Mouse (Mus musculus): ENCODE measurements around the gene Lrrc10b. TPM values are rescaled to one million over a fixed set of nuclear protein-coding genes. Genes with fewer than 3 reads are reported as not detected.

The Lrrc10b gene
- polyA plus RNA-seq, 1 experiment from 2014 or later: 1.5 TPM

GRCm38 (mm10) chr19:10436726-10437125 lies 20.5 kb downstream of the Lrrc10b start:
- no peak overlapping the region for H3K9ac ChIP-seq
- no peak overlapping the region for H3K4me3 ChIP-seq
- no peaks in the 10 kb centered on the region for H3K27me3 ChIP-seq
- H3K4me2 ChIP-seq: no peak overlapping the region
- 41% methylated on average over 1 of the region's 1 CpGs for whole genome bisulfite sequencing
- no peak overlapping the region for H3K27ac ChIP-seq (replicated peaks)
- ATAC-seq (ENCODE audit: low FRiP score, low read depth): no peak
- no peaks in the 10 kb centered on the region for H3K4me1 ChIP-seq (replicated peaks)
- H3K9me3 ChIP-seq: no peaks in the 10 kb centered on the region
- peaks cover 17% of the 10 kb centered on the region for H3K36me3 ChIP-seq

GRCm38 (mm10) chr19:10435908-10436307 lies 21.4 kb downstream of the Lrrc10b start:
- Histone ChIP-seq H3K4me3 (no peak overlapping the region), H3K9me3 (no peaks in the 10 kb centered on the region), H3K4me2 (no peak overlapping the region), H3K27me3 (no peaks in the 10 kb centered on the region), H3K27ac (replicated peaks) (no peak overlapping the region), H3K4me1 (replicated peaks) (no peaks in the 10 kb centered on the region), H3K36me3 (peaks cover 17% of the 10 kb centered on the region), H3K9ac (no peak overlapping the region)
- ATAC-seq (ENCODE audit: low FRiP score, low read depth): no peak
- WGBS: 38% methylated on average over 3 of the region's 3 CpGs

- no peak overlapping the region for H3K4me2 ChIP-seq
- no peaks in the 10 kb centered on the region for H3K27me3 ChIP-seq
- H3K36me3 ChIP-seq: peaks cover 7% of the 10 kb centered on the region
- ATAC-seq (ENCODE audit: low FRiP score, low read depth): no peak
- H3K4me3 ChIP-seq: no peak overlapping the region
- WGBS: 76% methylated on average over 6 of the region's 6 CpGs
- no peak overlapping the region for H3K27ac ChIP-seq (replicated peaks)
- no peaks in the 10 kb centered on the region for H3K9me3 ChIP-seq
- no peaks in the 10 kb centered on the region for H3K4me1 ChIP-seq (replicated peaks)
- no peak overlapping the region for H3K9ac ChIP-seq
Observed at GRCm38 (mm10) chr19:10434927-10435326, 22.3 kb downstream of the Lrrc10b start.

DNA sequence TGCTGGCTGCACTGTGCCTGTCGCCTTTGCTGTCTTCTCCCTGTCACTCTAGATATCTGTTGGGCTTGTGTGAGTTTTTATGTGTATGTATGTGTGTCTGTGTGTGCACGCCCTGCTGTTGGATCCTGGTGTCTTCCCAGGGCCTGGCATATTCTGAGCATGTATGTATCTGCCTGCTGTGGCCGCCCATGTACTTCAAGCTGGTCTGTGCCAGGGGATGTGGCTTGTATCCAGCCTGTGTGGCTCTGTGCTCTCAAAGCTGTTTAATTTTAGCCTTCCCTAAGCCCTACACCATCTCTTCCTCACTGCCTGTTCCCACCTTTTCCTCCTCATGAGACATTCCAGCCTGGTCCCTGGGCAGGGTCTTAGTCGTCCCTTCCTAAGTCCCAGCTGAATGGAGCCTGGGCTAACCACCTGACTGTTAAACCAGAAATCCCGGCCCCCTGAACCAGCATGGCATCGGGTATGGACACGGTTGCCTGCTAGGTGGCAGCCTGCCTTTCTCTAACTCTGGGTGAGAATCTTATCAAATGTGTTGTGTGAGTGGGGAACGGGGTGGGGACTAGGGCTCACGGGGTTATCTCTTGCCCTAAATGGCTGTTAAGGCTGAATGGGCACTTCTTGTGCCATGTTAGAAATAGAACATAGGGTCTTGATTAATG lies 23.3 kb downstream of the Lrrc10b start:
- H3K4me3 ChIP-seq: no peak overlapping the region
- no peak for ATAC-seq (ENCODE audit: low FRiP score, low read depth)
- no peak overlapping the region for H3K9ac ChIP-seq
- no peak overlapping the region for H3K27ac ChIP-seq (replicated peaks)
- no peaks in the 10 kb centered on the region for H3K27me3 ChIP-seq
- no peaks in the 10 kb centered on the region for H3K4me1 ChIP-seq (replicated peaks)
- no peaks in the 10 kb centered on the region for H3K9me3 ChIP-seq
- H3K4me2 ChIP-seq: no peak overlapping the region
- no peaks in the 10 kb centered on the region for H3K36me3 ChIP-seq
- WGBS: 64% methylated on average over 9 of the region's 9 CpGs

GRCm38 (mm10) chr19:10433225-10433624 lies 24.0 kb downstream of the Lrrc10b start:
- no peak overlapping the region for H3K4me2 ChIP-seq
- H3K27ac ChIP-seq (replicated peaks): no peak overlapping the region
- no peak overlapping the region for H3K4me3 ChIP-seq
- no peaks in the 10 kb centered on the region for H3K27me3 ChIP-seq
- WGBS: 80% methylated on average over 7 of the region's 7 CpGs
- no peaks in the 10 kb centered on the region for H3K36me3 ChIP-seq
- ATAC-seq (ENCODE audit: low FRiP score, low read depth): no peak
- H3K9me3 ChIP-seq: no peaks in the 10 kb centered on the region
- no peak overlapping the region for H3K9ac ChIP-seq
- H3K4me1 ChIP-seq (replicated peaks): no peaks in the 10 kb centered on the region

- no peak overlapping the region for H3K9ac ChIP-seq
- H3K9me3 ChIP-seq: no peaks in the 10 kb centered on the region
- no peaks in the 10 kb centered on the region for H3K36me3 ChIP-seq
- no peak overlapping the region for H3K4me3 ChIP-seq
- H3K27me3 ChIP-seq: no peaks in the 10 kb centered on the region
- ATAC-seq (ENCODE audit: low FRiP score, low read depth): no peak
- H3K27ac ChIP-seq (replicated peaks): no peak overlapping the region
- WGBS: 56% methylated on average over 4 of the region's 4 CpGs
- H3K4me1 ChIP-seq (replicated peaks): no peaks in the 10 kb centered on the region
- no peak overlapping the region for H3K4me2 ChIP-seq
Observed at GRCm38 (mm10) chr19:10431841-10432240, 25.4 kb downstream of the Lrrc10b start.

DNA sequence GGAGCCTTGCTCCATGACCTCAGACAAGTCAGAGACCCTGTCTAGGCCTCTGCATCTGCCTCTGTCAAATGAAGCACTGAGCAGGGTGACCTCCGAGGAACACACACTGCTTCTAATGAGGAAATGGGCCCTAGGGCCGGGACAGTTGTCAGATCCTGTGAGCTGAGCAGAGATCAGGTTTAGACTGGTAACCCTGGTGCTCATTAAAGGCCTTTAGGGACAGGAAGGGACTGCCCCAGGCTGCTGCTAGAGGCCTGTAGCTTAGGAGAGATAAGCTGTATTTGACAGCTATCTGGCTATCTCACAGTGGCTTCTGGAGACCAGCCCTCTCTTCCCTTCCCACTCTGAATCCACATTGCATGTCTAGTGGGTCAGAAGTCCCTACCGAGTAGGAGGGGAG lies 25.9 kb downstream of the Lrrc10b start:
- Histone ChIP-seq H3K4me3 (no peak overlapping the region), H3K36me3 (no peaks in the 10 kb centered on the region), H3K4me2 (no peak overlapping the region), H3K27ac (replicated peaks) (no peak overlapping the region), H3K27me3 (no peaks in the 10 kb centered on the region), H3K9ac (no peak overlapping the region), H3K4me1 (replicated peaks) (peaks cover under 1% of the 10 kb centered on the region; the same call in 1 of the 2 replicates), H3K9me3 (no peaks in the 10 kb centered on the region)
- WGBS: 61% methylated on average over 3 of the region's 3 CpGs
- no peak for ATAC-seq (ENCODE audit: low FRiP score, low read depth)

GRCm38 (mm10) chr19:10429371-10429770 lies 27.9 kb downstream of the Lrrc10b start:
- Histone ChIP-seq H3K27me3 (no peaks in the 10 kb centered on the region), H3K36me3 (no peaks in the 10 kb centered on the region), H3K27ac (replicated peaks) (no peak overlapping the region), H3K4me3 (no peak overlapping the region), H3K9me3 (no peaks in the 10 kb centered on the region), H3K9ac (no peak overlapping the region), H3K4me1 (replicated peaks) (peaks cover 4% of the 10 kb centered on the region; the same call in 1 of the 2 replicates), H3K4me2 (no peak overlapping the region)
- 85% methylated on average over 8 of the region's 8 CpGs for WGBS
- ATAC-seq (ENCODE audit: low FRiP score, low read depth): no peak

GRCm38 (mm10) chr19:10427431-10427830 lies 29.8 kb downstream of the Lrrc10b start:
- no peak overlapping the region for H3K9ac ChIP-seq
- H3K4me3 ChIP-seq: no peak overlapping the region
- ATAC-seq (ENCODE audit: low FRiP score, low read depth): no peak
- H3K36me3 ChIP-seq: no peaks in the 10 kb centered on the region
- peaks cover 7% of the 10 kb centered on the region for H3K4me1 ChIP-seq (replicated peaks)
- H3K27me3 ChIP-seq: no peaks in the 10 kb centered on the region
- no peaks in the 10 kb centered on the region for H3K9me3 ChIP-seq
- H3K27ac ChIP-seq (replicated peaks): no peak overlapping the region
- H3K4me2 ChIP-seq: no peak overlapping the region
- 81% methylated on average over 9 of the region's 9 CpGs for WGBS

DNA sequence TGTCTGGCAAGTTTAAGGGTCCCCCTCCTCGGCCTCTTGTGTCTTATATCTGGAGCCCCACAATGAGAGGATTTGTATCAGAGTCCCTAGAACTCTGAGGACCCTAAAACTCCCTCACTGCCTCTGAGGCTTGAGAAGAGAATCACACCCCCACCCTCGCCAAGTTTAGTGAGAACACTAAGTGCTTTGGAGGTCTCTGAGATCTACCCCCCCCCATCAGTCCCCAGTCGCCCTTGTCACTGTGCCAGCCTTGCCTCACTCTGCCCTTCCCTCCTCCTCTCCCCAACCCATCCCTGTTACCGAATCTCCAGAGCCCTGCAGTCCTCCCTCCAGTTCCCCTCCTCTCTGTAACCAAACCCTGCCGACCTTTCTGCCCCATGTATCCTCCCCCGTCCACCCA lies 30.5 kb downstream of the Lrrc10b start:
- 52% methylated on average over 6 of the region's 6 CpGs for WGBS
- no peak overlapping the region for H3K4me2 ChIP-seq
- H3K27ac ChIP-seq (replicated peaks): no peak overlapping the region
- no peak overlapping the region for H3K4me3 ChIP-seq
- H3K4me1 ChIP-seq (replicated peaks): peaks cover 14% of the 10 kb centered on the region
- no peaks in the 10 kb centered on the region for H3K9me3 ChIP-seq
- ATAC-seq (ENCODE audit: low FRiP score, low read depth): no peak
- H3K9ac ChIP-seq: no peak overlapping the region
- H3K36me3 ChIP-seq: no peaks in the 10 kb centered on the region
- no peaks in the 10 kb centered on the region for H3K27me3 ChIP-seq

DNA sequence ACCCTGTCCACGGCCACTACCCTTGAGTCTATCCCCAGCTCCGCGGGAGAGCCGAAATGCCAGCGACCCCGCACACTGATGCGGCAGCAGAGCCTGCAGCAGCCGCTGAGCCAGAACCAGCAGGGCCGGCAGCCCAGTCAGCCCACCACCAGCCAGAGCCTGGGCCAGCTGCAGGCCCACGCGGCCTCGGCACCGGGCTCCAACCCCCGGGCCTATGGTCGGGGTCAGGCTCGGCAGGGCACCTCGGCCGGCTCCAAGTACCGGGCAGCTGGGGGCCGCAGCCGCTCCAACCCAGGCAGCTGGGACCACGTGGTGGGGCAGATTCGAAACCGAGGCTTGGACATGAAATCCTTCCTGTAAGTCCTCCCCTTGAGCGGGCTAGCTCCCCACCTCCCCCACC lies 31.0 kb downstream of the Lrrc10b start:
- peaks cover 17% of the 10 kb centered on the region for H3K4me1 ChIP-seq (replicated peaks)

DNA sequence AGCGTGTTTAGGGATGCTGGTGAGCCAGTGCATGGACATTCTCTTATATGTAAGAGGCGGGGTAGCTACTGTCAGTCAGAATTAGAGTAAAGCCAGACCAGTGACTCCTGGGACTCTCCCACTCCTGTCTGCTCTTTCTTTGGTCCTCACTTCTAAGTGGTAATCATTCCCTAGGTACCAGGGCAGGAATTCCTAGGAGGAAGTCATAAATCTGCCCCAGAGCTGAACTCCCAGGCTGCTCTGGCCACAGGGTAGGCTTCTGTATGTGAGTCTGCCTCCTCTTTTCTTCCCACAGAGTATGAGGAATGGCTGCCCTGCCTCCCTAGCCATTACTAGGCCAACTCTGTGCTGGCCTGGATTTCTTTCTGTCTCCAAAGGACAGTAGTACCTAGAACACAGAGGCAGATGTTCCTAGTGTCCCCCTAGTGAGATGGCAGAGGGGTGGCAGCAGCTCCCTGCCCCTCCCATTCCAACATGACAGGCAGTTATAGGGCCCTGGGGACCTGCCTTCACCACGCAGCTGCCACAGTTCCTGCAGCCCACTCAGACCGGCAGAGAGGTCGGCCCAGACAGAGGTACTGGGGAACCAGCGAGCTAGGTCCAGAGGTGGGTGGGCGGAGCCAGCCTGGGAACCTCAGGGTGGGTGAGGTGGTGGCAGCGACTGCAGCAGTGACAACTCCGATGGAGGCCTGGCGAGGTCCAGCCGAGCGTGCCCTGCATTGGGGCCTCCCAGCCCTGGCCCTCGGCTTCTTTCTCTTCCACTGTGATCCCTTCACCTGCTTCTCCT lies 31.6 kb downstream of the Lrrc10b start:
- H3K36me3 ChIP-seq: no peaks in the 10 kb centered on the region
- H3K4me3 ChIP-seq: no peak overlapping the region
- 47% methylated on average over 12 of the region's 13 CpGs for WGBS
- no peaks in the 10 kb centered on the region for H3K27me3 ChIP-seq
- ATAC-seq (ENCODE audit: low FRiP score, low read depth): no peak
- no peaks in the 10 kb centered on the region for H3K9me3 ChIP-seq
- no peak overlapping the region for H3K4me2 ChIP-seq
- H3K27ac ChIP-seq (replicated peaks): no peak overlapping the region
- peaks cover 17% of the 10 kb centered on the region for H3K4me1 ChIP-seq (replicated peaks)
- no peak overlapping the region for H3K9ac ChIP-seq

More for the DNA sequence above, 31.0 kb downstream of the Lrrc10b start:
- Histone ChIP-seq H3K4me2 (no peak overlapping the region), H3K36me3 (no peaks in the 10 kb centered on the region), H3K9me3 (no peaks in the 10 kb centered on the region), H3K27ac (replicated peaks) (no peak overlapping the region), H3K27me3 (no peaks in the 10 kb centered on the region), H3K9ac (no peak overlapping the region), H3K4me3 (no peak overlapping the region)
- no peak for ATAC-seq (ENCODE audit: low FRiP score, low read depth)
- WGBS: 28% methylated on average over 25 of the region's 25 CpGs

All from hindbrain, embryonic 15.5 days (tissue).